Mouse (Mus musculus) lung, postnatal 0 days (tissue): ENCODE measurements around the gene Klkb1.

Experiments
- CTCF ChIP-seq: IDR thresholded peaks from 2 replicates; pipeline ENCODE4 v1.5.1; 2016; ENCODE audit warnings: antibody characterized with exemption, mild to moderate bottlenecking
- EP300 ChIP-seq: IDR thresholded peaks from 2 replicates; pipeline ENCODE4 v1.6.1; 2016; ENCODE audit warnings: antibody characterized with exemption, mild to moderate bottlenecking, control low read depth

DNA sequence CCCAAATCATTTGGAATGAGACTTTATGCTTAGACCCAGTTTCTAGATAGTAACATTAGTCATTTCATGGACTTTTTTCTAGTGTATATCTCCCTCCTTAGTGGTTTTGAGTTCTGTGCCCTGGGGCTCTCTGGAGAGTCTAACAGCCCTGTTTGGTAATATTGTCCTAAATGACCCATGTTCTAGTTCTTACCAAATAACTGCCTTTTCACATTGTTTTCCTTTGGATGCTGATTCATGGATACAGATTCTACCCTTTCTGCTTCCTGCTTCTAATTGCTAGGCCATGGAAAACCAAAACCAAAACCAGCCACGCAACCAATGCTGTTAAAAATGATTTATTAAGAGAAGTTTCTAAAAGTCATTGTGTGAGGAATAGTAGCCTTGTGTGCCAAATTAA lies 10.8 kb upstream of the Klkb1 start:
- TF ChIP-seq CTCF (no peak), EP300 (no peak)
